Mouse (Mus musculus): ENCODE data around the gene Wdr73.
"Not testable (repeated sequence)": the region's sequence is repeated elsewhere in the genome, so short reads cannot be mapped to it uniquely, and the experiment has no call there.

Wdr73 gene

GRCm38 (mm10) chr7:80900944-80901501, at the start of gene Wdr73:
TSS of gene Wdr73 (minus strand) at chr7:80901269.
- DNase-seq: peak; percentile 94

GRCm38 (mm10) chr7:80947445-80948350, 46.6 kb upstream of the Wdr73 start, which contains the start of gene Sec11a:
TSS of gene Sec11a (minus strand) at chr7:80947780.
- peak; percentile 95 for DNase-seq

GRCm38 (mm10) chr7:80939808-80940207, 38.7 kb upstream of the Wdr73 start:
- DNase-seq: no peak

- DNase-seq: not testable (repeated sequence)
Observed at GRCm38 (mm10) chr7:80937304-80937666, 36.2 kb upstream of the Wdr73 start.

- not testable (repeated sequence) for DNase-seq
Observed at GRCm38 (mm10) chr7:80936617-80937303, 35.7 kb upstream of the Wdr73 start.

GRCm38 (mm10) chr7:80935834-80936233, 34.8 kb upstream of the Wdr73 start:
- no peak for DNase-seq

- no peak for DNase-seq
Observed at GRCm38 (mm10) chr7:80932777-80933176, 31.7 kb upstream of the Wdr73 start.

GRCm38 (mm10) chr7:80931618-80932207, 30.6 kb upstream of the Wdr73 start:
- DNase-seq: no peak

- DNase-seq: no peak
Observed at GRCm38 (mm10) chr7:80923165-80923564, 22.1 kb upstream of the Wdr73 start.

- no peak for DNase-seq
Observed at GRCm38 (mm10) chr7:80919647-80920008, 18.6 kb upstream of the Wdr73 start.

GRCm38 (mm10) chr7:80918982-80919646, 18.0 kb upstream of the Wdr73 start:
- DNase-seq: peak; percentile 71

GRCm38 (mm10) chr7:80917916-80918465, 16.9 kb upstream of the Wdr73 start:
- DNase-seq: peak; percentile 28

GRCm38 (mm10) chr7:80912496-80912895, 11.4 kb upstream of the Wdr73 start:
- DNase-seq: no peak

GRCm38 (mm10) chr7:80911053-80911452, 10.0 kb upstream of the Wdr73 start:
- DNase-seq: no peak

GRCm38 (mm10) chr7:80904921-80905515, 3.9 kb upstream of the Wdr73 start, which contains the start of gene Nmb:
TSS of gene Nmb (minus strand) at chr7:80905076.
- DNase-seq: peak; percentile 78

- DNase-seq: no peak
Observed at GRCm38 (mm10) chr7:80903625-80904422, 2.8 kb upstream of the Wdr73 start.

GRCm38 (mm10) chr7:80901541-80902274, 639 bp upstream of the Wdr73 start:
- peak; percentile 36 for DNase-seq

GRCm38 (mm10) chr7:80897721-80898120, 3.3 kb downstream of the Wdr73 start:
- no peak for DNase-seq

- DNase-seq: no peak
Observed at GRCm38 (mm10) chr7:80897134-80897533, 3.9 kb downstream of the Wdr73 start.

GRCm38 (mm10) chr7:80894815-80895519, 6.1 kb downstream of the Wdr73 start:
- no peak for DNase-seq
